Mouse (Mus musculus) heart, adult 2 months (tissue): ENCODE data around the gene L1td1. TPM values are rescaled to one million over a fixed set of nuclear protein-coding genes. Genes with fewer than 3 reads are reported as not detected.
"Not testable (repeated sequence)": the region's sequence is repeated elsewhere in the genome, so short reads cannot be mapped to it uniquely, and the experiment has no call there.

Experiments
- DNase-seq, 2 experiments: peaks; one replicate each; pipeline ENCODE4 v3.0.0; 2021
- H3K27ac ChIP-seq: fragments of 200-600 bp; 2 replicates; pipeline ENCODE4 v1.8.1; 2022
- H3K27me3 ChIP-seq: fragments of 200-500 bp; 2 replicates; pipeline ENCODE4 v1.6.1; 2012; ENCODE audit warnings: mild to moderate bottlenecking, low read length, inconsistent platforms, mixed read lengths; ENCODE audit not compliant: control insufficient read depth, insufficient read depth
- H3K36me3 ChIP-seq: fragments of 200-500 bp; 2 replicates; pipeline ENCODE4 v1.6.1; 2012; ENCODE audit warnings: low read length, inconsistent platforms; ENCODE audit not compliant: control insufficient read depth, insufficient read depth
- H3K4me1 ChIP-seq: fragments of 200-500 bp; 2 replicates; pipeline ENCODE4 v1.6.1; 2011; ENCODE audit warnings: low read length; ENCODE audit not compliant: control insufficient read depth, insufficient read depth
- H3K4me3 ChIP-seq: fragments of 200-600 bp; 2 replicates; pipeline ENCODE4 v1.8.1; 2022
- H3K79me2 ChIP-seq: fragments of 200-500 bp; replicated peaks from 2 replicates; pipeline ENCODE4 v1.6.1; 2012; ENCODE audit warnings: mild to moderate bottlenecking, inconsistent platforms, low read length, moderate library complexity, mixed read lengths; ENCODE audit not compliant: control insufficient read depth, insufficient read depth
- H3K9ac ChIP-seq: fragments of 200-500 bp; 2 replicates; pipeline ENCODE4 v1.6.1; 2012; ENCODE audit warnings: low read depth, mild to moderate bottlenecking, control low read depth, inconsistent platforms, low read length, mixed read lengths
- CTCF ChIP-seq: fragments of 200-600 bp; IDR thresholded peaks from 2 replicates; pipeline ENCODE4 v1.8.1; 2022; ENCODE audit warnings: antibody characterized with exemption, mild to moderate bottlenecking, moderate library complexity
- EP300 ChIP-seq: fragments of 200-500 bp; IDR thresholded peaks from 2 replicates; pipeline ENCODE4 v1.6.1; 2011; ENCODE audit warnings: low read depth, low read length, control low read depth; ENCODE audit not compliant: insufficient read depth
- POLR2A ChIP-seq: fragments of 200-500 bp; IDR thresholded peaks from 2 replicates; pipeline ENCODE4 v1.6.1; 2011; ENCODE audit warnings: mild to moderate bottlenecking, low read depth, low read length, control low read depth; ENCODE audit not compliant: insufficient read depth
- WGBS: fragments of 180-500 bp; shearing (Covaris S2); methylation state at CpG from one replicate; pipeline ENCODE4 v1.1.7; 2018; 5-methylcytosine and 5-hydroxymethylcytosine counted together
- intact Hi-C: fragments of 180-260 bp; cut with DNase I; formaldehyde crosslinking; loops from one replicate; pipeline ENCODE4 v1.15.1; 2025
- polyA plus RNA-seq: library from polyadenylated mRNA; depleted of rRNA; stranded (reverse); fragments of >200 nt; gene quantifications from 2 replicates; pipeline ENCODE4 v1.2.3, GENCODE M21; 2012
- total RNA-seq, 2 experiments: library from RNA; stranded (reverse); gene quantifications; 2 replicates each; pipeline ENCODE4 v1.2.3; 2021

The L1td1 gene
- total and polyA plus RNA-seq, 3 experiments: 0.20 TPM; not detected in 2

DNA sequence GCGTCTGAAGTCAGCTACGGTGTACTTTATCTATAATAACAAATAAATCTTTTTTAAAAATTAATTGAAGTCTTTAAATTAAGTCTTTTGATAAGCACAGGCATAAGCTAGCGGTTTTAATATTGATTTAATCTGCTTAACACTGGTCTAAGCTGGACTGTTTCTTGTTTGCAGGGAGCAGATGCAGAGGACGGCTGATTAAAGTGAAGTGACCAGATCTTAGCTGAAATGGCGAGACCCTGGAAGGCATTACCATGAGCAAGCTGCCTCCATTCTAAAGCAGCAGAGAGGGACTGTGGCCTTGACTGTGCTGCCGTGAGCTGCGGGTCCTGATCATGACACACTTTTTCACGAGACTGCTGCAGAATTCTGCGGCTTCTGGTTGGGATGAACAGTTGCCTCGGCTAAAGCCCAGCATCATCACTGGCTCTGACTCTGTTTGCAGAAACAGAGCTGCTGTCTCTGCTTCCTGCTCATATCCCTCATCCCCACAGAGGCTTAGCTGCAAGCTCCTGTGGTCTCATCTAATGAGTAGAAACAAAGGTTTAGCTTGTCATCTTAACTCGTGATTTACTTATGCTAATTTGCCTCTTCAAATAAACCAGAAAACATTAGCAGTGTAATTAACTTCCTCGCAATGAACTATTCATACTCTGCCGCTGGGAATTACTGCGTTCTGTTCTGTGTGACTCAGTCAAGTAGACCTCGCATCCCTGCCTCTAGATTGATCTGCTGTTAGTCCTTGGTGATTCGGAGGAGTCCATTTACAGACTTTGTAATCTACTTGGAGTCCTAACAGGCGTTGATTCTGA is 8.6 kb upstream of the L1td1 start:
- no peak for TF ChIP-seq CTCF
- no peak for TF ChIP-seq EP300
- no peak for TF ChIP-seq POLR2A
- no peak overlapping the region for H3K27ac ChIP-seq
- no peak overlapping the region for H3K4me3 ChIP-seq
- H3K79me2 ChIP-seq: no peaks in the 10 kb centered on the region
- intact Hi-C loops: no loop called here
- 88% methylated on average over 17 of the region's 17 CpGs for WGBS
- no peak overlapping the region for H3K9ac ChIP-seq
- no peak for DNase-seq
- no peaks in the 10 kb centered on the region for H3K36me3 ChIP-seq
- no peaks in the 10 kb centered on the region for H3K27me3 ChIP-seq
- no peaks in the 10 kb centered on the region for H3K4me1 ChIP-seq

DNA sequence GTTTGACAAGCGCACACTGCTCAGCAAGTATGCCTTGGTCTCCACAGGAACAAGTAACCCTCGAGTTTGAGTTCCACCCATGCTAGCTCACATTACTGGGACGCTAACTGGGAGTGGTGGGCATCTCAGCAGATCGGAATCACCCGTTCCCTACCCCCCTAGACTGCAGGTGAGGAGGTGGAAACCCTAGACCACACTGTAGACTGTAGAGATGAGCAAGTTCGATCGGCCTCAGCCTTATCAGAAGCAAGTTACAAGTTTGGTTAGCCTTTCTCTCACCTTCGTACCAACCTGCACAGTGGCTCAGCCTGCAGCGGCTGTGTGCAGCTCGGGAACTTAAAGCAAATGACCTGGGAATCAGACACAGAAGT is 8.0 kb upstream of the L1td1 start:
- Histone ChIP-seq H3K9ac (no peak overlapping the region), H3K36me3 (no peaks in the 10 kb centered on the region), H3K4me1 (no peaks in the 10 kb centered on the region), H3K4me3 (no peak overlapping the region), H3K27me3 (no peaks in the 10 kb centered on the region), H3K27ac (no peak overlapping the region), H3K79me2 (no peaks in the 10 kb centered on the region)
- TF ChIP-seq CTCF: no peak
- no peak for TF ChIP-seq EP300
- no peak for TF ChIP-seq POLR2A
- 85% methylated on average over 10 of the region's 10 CpGs for WGBS
- intact Hi-C loops: no loop called here
- no peak for DNase-seq

DNA sequence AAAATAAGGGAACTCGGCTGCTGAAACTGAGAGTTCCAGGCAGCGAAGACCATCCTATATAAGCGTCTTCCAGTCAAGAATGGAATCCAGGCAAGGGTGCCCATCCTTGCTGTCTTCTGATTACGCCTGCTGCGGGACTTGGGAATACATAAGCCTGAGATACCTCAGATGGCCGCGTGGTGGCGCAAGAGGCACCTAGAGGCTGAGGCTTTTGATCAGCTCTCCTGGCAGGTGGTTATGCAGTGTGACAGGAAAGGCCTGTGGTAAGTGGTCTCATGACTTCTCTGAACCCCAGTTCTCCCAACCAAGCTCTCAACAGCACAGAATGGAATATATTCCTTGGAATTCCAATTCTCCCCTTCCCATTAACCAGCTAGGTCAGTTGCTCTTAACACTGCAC is 4.1 kb upstream of the L1td1 start:
- TF ChIP-seq CTCF (peak; percentile 81), EP300 (no peak)
- H3K4me3 ChIP-seq: no peak overlapping the region
- H3K9ac ChIP-seq: no peak overlapping the region
- no peak overlapping the region for H3K27ac ChIP-seq
- H3K79me2 ChIP-seq: no peaks in the 10 kb centered on the region
- no peaks in the 10 kb centered on the region for H3K27me3 ChIP-seq
- peak; percentile 17 to 54 for DNase-seq
- no peaks in the 10 kb centered on the region for H3K36me3 ChIP-seq
- 17% methylated on average over 8 of the region's 8 CpGs for WGBS
- intact Hi-C loops: loop anchor here (1.0 kb wide), 1 partner anchor 165 kb away; no protein-coding TSS in a partner anchor
- no peaks in the 10 kb centered on the region for H3K4me1 ChIP-seq

DNA sequence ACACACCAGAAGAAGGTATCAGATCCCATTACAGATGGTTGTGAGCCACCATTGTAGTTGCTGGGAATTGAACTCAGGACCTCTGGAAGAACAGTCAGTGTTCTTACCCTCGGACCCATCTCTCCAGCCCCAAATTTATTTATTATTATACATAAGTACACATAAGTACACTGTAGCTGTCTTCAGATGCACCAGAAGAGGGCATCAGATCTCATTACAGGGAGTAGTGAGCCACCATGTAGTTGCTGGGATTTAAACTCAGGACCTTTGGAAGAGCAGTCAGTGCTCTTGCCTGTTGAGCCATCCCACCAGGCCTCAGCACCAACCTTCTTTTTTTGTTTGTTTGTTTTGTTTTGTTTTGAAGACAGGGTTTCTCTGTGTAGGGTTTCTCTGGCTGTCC is 1.9 kb upstream of the L1td1 start:
- H3K36me3 ChIP-seq, intact Hi-C loops, DNase-seq, H3K9ac ChIP-seq, H3K4me3 ChIP-seq, H3K79me2 ChIP-seq, H3K4me1 ChIP-seq, H3K27me3 ChIP-seq, H3K27ac ChIP-seq: not testable (repeated sequence)
- TF ChIP-seq CTCF: peak; percentile 27
- 90% methylated on average over 1 of the region's 1 CpGs for WGBS

DNA sequence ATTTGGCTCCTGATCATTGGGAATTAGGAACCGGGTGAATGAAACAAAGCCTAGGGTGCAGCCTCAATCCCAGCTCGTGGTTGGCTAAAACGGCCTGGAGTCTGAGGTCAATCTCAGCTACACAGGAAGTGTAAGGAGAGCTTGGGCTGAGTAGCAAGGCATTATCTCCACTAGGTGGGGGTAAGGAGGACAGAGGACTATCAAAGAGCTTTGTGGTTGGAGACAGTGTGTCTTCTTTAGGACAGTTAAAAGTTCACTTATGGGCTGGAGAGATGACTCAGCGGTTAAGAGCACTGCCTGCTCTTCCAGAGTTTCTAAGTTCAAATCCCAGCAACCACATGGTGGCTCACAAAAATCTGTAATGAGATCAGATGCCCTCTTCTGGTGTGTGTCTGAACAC is 1.1 kb upstream of the L1td1 start:
- peak; percentile 44 for TF ChIP-seq CTCF
- TF ChIP-seq EP300: no peak
- Histone ChIP-seq H3K79me2 (no peaks in the 10 kb centered on the region), H3K9ac (no peak overlapping the region), H3K27ac (no peak overlapping the region), H3K4me3 (no peak overlapping the region), H3K27me3 (no peaks in the 10 kb centered on the region; the same call in 1 of the 2 replicates), H3K36me3 (no peaks in the 10 kb centered on the region), H3K4me1 (peaks cover 2% of the 10 kb centered on the region; the same call in 1 of the 2 replicates)
- intact Hi-C loops: no loop called here
- DNase-seq: no peak
- WGBS: 32% methylated on average over 4 of the region's 4 CpGs

DNA sequence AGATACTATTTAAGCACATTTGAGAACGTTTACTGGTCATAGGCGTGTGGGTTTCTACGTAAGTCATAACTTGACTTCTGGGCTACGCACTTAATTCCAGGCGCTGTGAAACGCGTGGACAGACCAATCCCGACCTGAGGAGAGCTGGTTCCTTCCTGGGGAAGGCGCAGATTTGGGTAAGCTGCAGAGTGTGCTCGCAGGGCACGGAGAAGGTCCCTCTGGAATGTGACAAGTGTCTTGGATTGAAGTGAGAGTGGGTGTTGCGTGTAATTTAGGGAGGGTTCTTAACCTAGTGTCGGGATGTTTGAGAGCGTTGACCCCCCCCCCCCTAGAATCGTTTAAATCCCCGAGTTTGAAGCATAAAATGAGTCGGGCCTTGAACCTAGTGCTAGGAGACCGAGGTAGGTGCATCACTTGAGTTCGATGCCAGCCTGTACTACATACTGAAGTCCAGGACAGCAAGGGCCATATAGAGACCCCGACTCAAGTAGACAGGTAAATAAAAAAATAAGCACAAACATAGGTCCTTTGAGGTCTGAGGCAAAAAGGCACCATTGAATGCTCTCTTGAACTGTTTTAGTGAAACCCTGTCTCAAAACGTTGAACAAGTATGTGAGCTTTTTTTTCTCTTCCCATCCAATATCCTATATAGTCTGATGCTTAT is 893 bp downstream of the L1td1 start:
- TF ChIP-seq EP300 (no peak), POLR2A (no peak), CTCF (no peak)
- no peaks in the 10 kb centered on the region; the same call in 1 of the 2 replicates for H3K27me3 ChIP-seq
- no peak for DNase-seq
- peaks cover 2% of the 10 kb centered on the region; the same call in 1 of the 2 replicates for H3K4me1 ChIP-seq
- H3K36me3 ChIP-seq: no peaks in the 10 kb centered on the region
- intact Hi-C loops: no loop called here
- no peak overlapping the region for H3K27ac ChIP-seq
- H3K79me2 ChIP-seq: no peaks in the 10 kb centered on the region
- WGBS: 11% methylated on average over 21 of the region's 21 CpGs
- H3K4me3 ChIP-seq: no peak overlapping the region
- H3K9ac ChIP-seq: no peak overlapping the region
